Mouse (Mus musculus): Measurements from ENCODE around the gene Mcts2. TPM values are rescaled to one million over a fixed set of nuclear protein-coding genes. Genes with fewer than 3 reads are reported as not detected.

Gene Mcts2
- polyA plus RNA-seq, 1 experiment: 31.5 TPM

- Histone ChIP-seq H3K27me3 (ENCODE audit: control insufficient read depth, insufficient read depth, low read length, poor library complexity, severe bottlenecking) (no peaks in the 10 kb centered on the region), H3K9me3 (replicated peaks; ENCODE audit: control insufficient read depth, insufficient read depth, low read length, poor library complexity, severe bottlenecking) (peaks cover 15% of the 10 kb centered on the region), H3K36me3 (ENCODE audit: control insufficient read depth, insufficient read depth, low read length, poor library complexity, severe bottlenecking) (peaks cover 23% of the 10 kb centered on the region), H3K27ac (ENCODE audit: insufficient read depth, low read length) (no peak overlapping the region), H3K9ac (ENCODE audit: low read depth, poor library complexity, severe bottlenecking) (no peak overlapping the region), H3K4me1 (ENCODE audit: control insufficient read depth, insufficient read depth, low read length) (no peaks in the 10 kb centered on the region), H3K4me3 (ENCODE audit: low read depth, low read length) (no peak overlapping the region)
- TF ChIP-seq POLR2A (IDR thresholded peaks at IDR 0.05; ENCODE audit: insufficient read depth, low read length) (no peak), EP300 (IDR thresholded peaks at IDR 0.05; ENCODE audit: insufficient read depth, low read depth, low read length) (no peak), CTCF (IDR thresholded peaks at IDR 0.05; ENCODE audit: low read depth, low read length) (peak; percentile 46)
Measured at GRCm38 (mm10) chr2:152691564-152692217, 4.9 kb downstream of the Mcts2 start.

GRCm38 (mm10) chr2:152693233-152693632, 6.4 kb downstream of the Mcts2 start:
- Histone ChIP-seq H3K36me3 (ENCODE audit: control insufficient read depth, insufficient read depth, low read length, poor library complexity, severe bottlenecking) (peaks cover 13% of the 10 kb centered on the region), H3K9ac (ENCODE audit: low read depth, poor library complexity, severe bottlenecking) (peak overlapping the region; percentile 59), H3K27ac (ENCODE audit: insufficient read depth, low read length) (no peak overlapping the region), H3K4me1 (ENCODE audit: control insufficient read depth, insufficient read depth, low read length) (no peaks in the 10 kb centered on the region), H3K4me3 (ENCODE audit: low read depth, low read length) (peak overlapping the region; percentile 59), H3K9me3 (replicated peaks; ENCODE audit: control insufficient read depth, insufficient read depth, low read length, poor library complexity, severe bottlenecking) (peaks cover 4% of the 10 kb centered on the region; the same call in 1 of the 2 replicates), H3K27me3 (ENCODE audit: control insufficient read depth, insufficient read depth, low read length, poor library complexity, severe bottlenecking) (no peaks in the 10 kb centered on the region)
- TF ChIP-seq CTCF (IDR thresholded peaks at IDR 0.05; ENCODE audit: low read depth, low read length) (peak; percentile 83), POLR2A (IDR thresholded peaks at IDR 0.05; ENCODE audit: insufficient read depth, low read length) (no peak), EP300 (IDR thresholded peaks at IDR 0.05; ENCODE audit: insufficient read depth, low read depth, low read length) (no peak)

- TF ChIP-seq POLR2A (IDR thresholded peaks at IDR 0.05; ENCODE audit: insufficient read depth, low read length) (no peak), CTCF (IDR thresholded peaks at IDR 0.05; ENCODE audit: low read depth, low read length) (no peak), EP300 (IDR thresholded peaks at IDR 0.05; ENCODE audit: insufficient read depth, low read depth, low read length) (no peak)
- Histone ChIP-seq H3K27me3 (ENCODE audit: control insufficient read depth, insufficient read depth, low read length, poor library complexity, severe bottlenecking) (no peaks in the 10 kb centered on the region), H3K4me1 (ENCODE audit: control insufficient read depth, insufficient read depth, low read length) (peaks cover 2% of the 10 kb centered on the region), H3K36me3 (ENCODE audit: control insufficient read depth, insufficient read depth, low read length, poor library complexity, severe bottlenecking) (peaks cover 13% of the 10 kb centered on the region), H3K9ac (ENCODE audit: low read depth, poor library complexity, severe bottlenecking) (peak overlapping the region; percentile 59), H3K4me3 (ENCODE audit: low read depth, low read length) (peak overlapping the region; percentile 59), H3K9me3 (replicated peaks; ENCODE audit: control insufficient read depth, insufficient read depth, low read length, poor library complexity, severe bottlenecking) (0 out of 2 replicates have a peak, but pooled peaks cover 2% of the 10 kb centered on the region), H3K27ac (ENCODE audit: insufficient read depth, low read length) (no peak overlapping the region)
Measured at GRCm38 (mm10) chr2:152693735-152694134, 6.9 kb downstream of the Mcts2 start.

GRCm38 (mm10) chr2:152694708-152695107, 7.9 kb downstream of the Mcts2 start:
- Histone ChIP-seq H3K27ac (ENCODE audit: insufficient read depth, low read length) (no peak overlapping the region), H3K27me3 (ENCODE audit: control insufficient read depth, insufficient read depth, low read length, poor library complexity, severe bottlenecking) (no peaks in the 10 kb centered on the region), H3K9me3 (replicated peaks; ENCODE audit: control insufficient read depth, insufficient read depth, low read length, poor library complexity, severe bottlenecking) (no peaks in the 10 kb centered on the region), H3K9ac (ENCODE audit: low read depth, poor library complexity, severe bottlenecking) (no peak overlapping the region), H3K4me3 (ENCODE audit: low read depth, low read length) (no peak overlapping the region), H3K36me3 (ENCODE audit: control insufficient read depth, insufficient read depth, low read length, poor library complexity, severe bottlenecking) (peaks cover 6% of the 10 kb centered on the region), H3K4me1 (ENCODE audit: control insufficient read depth, insufficient read depth, low read length) (peaks cover 9% of the 10 kb centered on the region)
- TF ChIP-seq POLR2A (IDR thresholded peaks at IDR 0.05; ENCODE audit: insufficient read depth, low read length) (no peak), EP300 (IDR thresholded peaks at IDR 0.05; ENCODE audit: insufficient read depth, low read depth, low read length) (no peak), CTCF (IDR thresholded peaks at IDR 0.05; ENCODE audit: low read depth, low read length) (no peak)

- Histone ChIP-seq H3K36me3 (ENCODE audit: control insufficient read depth, insufficient read depth, low read length, poor library complexity, severe bottlenecking) (no peaks in the 10 kb centered on the region), H3K27ac (ENCODE audit: insufficient read depth, low read length) (peak overlapping the region; percentile 53), H3K27me3 (ENCODE audit: control insufficient read depth, insufficient read depth, low read length, poor library complexity, severe bottlenecking) (no peaks in the 10 kb centered on the region), H3K4me3 (ENCODE audit: low read depth, low read length) (no peak overlapping the region), H3K9me3 (replicated peaks; ENCODE audit: control insufficient read depth, insufficient read depth, low read length, poor library complexity, severe bottlenecking) (no peaks in the 10 kb centered on the region), H3K9ac (ENCODE audit: low read depth, poor library complexity, severe bottlenecking) (no peak overlapping the region), H3K4me1 (ENCODE audit: control insufficient read depth, insufficient read depth, low read length) (peaks cover 11% of the 10 kb centered on the region)
- TF ChIP-seq EP300 (IDR thresholded peaks at IDR 0.05; ENCODE audit: insufficient read depth, low read depth, low read length) (no peak), CTCF (IDR thresholded peaks at IDR 0.05; ENCODE audit: low read depth, low read length) (no peak), POLR2A (IDR thresholded peaks at IDR 0.05; ENCODE audit: insufficient read depth, low read length) (no peak)
Measured at GRCm38 (mm10) chr2:152696016-152696415, 9.2 kb downstream of the Mcts2 start.

- Histone ChIP-seq H3K27me3 (ENCODE audit: control insufficient read depth, insufficient read depth, low read length, poor library complexity, severe bottlenecking) (no peaks in the 10 kb centered on the region), H3K27ac (ENCODE audit: insufficient read depth, low read length) (peak overlapping the region; percentile 53), H3K36me3 (ENCODE audit: control insufficient read depth, insufficient read depth, low read length, poor library complexity, severe bottlenecking) (no peaks in the 10 kb centered on the region), H3K9me3 (replicated peaks; ENCODE audit: control insufficient read depth, insufficient read depth, low read length, poor library complexity, severe bottlenecking) (no peaks in the 10 kb centered on the region), H3K4me3 (ENCODE audit: low read depth, low read length) (no peak overlapping the region), H3K9ac (ENCODE audit: low read depth, poor library complexity, severe bottlenecking) (peak overlapping the region; percentile 11), H3K4me1 (ENCODE audit: control insufficient read depth, insufficient read depth, low read length) (peaks cover 11% of the 10 kb centered on the region)
- TF ChIP-seq EP300 (IDR thresholded peaks at IDR 0.05; ENCODE audit: insufficient read depth, low read depth, low read length): no peak; the same call in 1 of the 2 replicates
- peak; percentile 77 for TF ChIP-seq CTCF (IDR thresholded peaks at IDR 0.05; ENCODE audit: low read depth, low read length)
Measured at GRCm38 (mm10) chr2:152696476-152697164, 9.8 kb downstream of the Mcts2 start.

All from ES-Bruce4 (cell line).